In the genomic region with DNA sequence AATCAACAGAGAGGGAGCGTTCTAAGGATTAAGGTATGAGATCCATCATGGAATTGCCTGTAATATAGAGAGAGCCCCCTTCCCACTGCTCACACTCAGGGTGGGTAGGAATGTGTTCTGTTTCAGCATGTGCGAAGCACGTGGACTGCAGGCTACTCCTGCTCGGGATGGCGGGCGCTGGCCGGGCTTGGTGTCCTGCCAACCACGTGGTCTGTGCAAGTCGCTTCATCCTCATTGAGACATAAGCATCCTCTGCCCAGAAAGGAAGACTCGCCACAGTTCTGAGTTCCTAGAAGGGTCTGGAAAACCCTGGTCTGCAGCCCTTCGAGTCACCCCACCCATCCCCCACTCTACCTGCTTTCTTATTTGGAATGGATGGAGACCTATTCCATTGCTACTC, we compare ENCODE assay signal across 21 mouse cellular contexts.
"Had no signal": no experiment of that assay in that cellular context is flagged by ENCODE, and none has a peak within 500 bp of the region (broad histone marks: within the 10 kb centered on the region; RNA-seq: fewer than 3 reads in every experiment).

No protein-coding gene starts in this region.

- H3K9me3 ChIP-seq: hindbrain, embryonic 12.5 days; intestine, embryonic 15.5 days; kidney, embryonic 15.5 days; limb, embryonic 15.5 days; liver, embryonic 12.5 days had no signal

- H3K4me3 ChIP-seq: gastrocnemius, adult 2 months; heart, embryonic 10.5 days; heart, embryonic 12.5 days; hindbrain, embryonic 10.5 days; hindbrain, embryonic 12.5 days; intestine, embryonic 15.5 days; kidney, embryonic 15.5 days; layer of hippocampus, adult 2 months; limb, embryonic 13.5 days; limb, embryonic 15.5 days; liver, embryonic 12.5 days had no signal

- H3K27me3 ChIP-seq: heart, embryonic 12.5 days; hindbrain, embryonic 12.5 days; intestine, embryonic 15.5 days; kidney, embryonic 15.5 days; limb, embryonic 13.5 days; limb, embryonic 15.5 days; liver, embryonic 12.5 days had no signal

- DNase-seq: gastrocnemius, adult 2 months; gastrocnemius, postnatal 10 days; gastrocnemius, postnatal 25 days; heart, adult 18-20 months; heart, postnatal 10 days; heart, postnatal 4 days; kidney, adult 18-20 months; kidney, adult 8-10 months had no signal

- H3K27ac ChIP-seq: gastrocnemius, adult 2 months; heart, embryonic 10.5 days; hindbrain, embryonic 10.5 days; hindbrain, embryonic 12.5 days; hindbrain, embryonic 14.5 days; intestine, embryonic 15.5 days; kidney, embryonic 15.5 days; kidney, postnatal 0 days; layer of hippocampus, adult 2 months; limb, embryonic 13.5 days; limb, embryonic 15.5 days; liver, embryonic 12.5 days; liver, embryonic 14.5 days had no signal

- H3K4me1 ChIP-seq: hindbrain, embryonic 12.5 days had no signal

- H3K36me3 ChIP-seq: hindbrain, embryonic 12.5 days; intestine, embryonic 15.5 days; liver, embryonic 12.5 days had no signal
